Mouse (Mus musculus) forebrain, embryonic 10.5 days (tissue): Measurements from ENCODE around the gene Pmpca. TPM values are rescaled to one million over a fixed set of nuclear protein-coding genes. Genes with fewer than 3 reads are reported as not detected.

Experiments used
- DNase-seq: peaks from one replicate; pipeline ENCODE4 v3.0.0-alpha.2; 2017; ENCODE audit warnings: low spot score; ENCODE audit errors: extremely low spot score
- H3K27ac ChIP-seq: fragments of 300-500 bp; sonication (generic); 2 replicates; pipeline ENCODE4 v1.5.1; 2016; ENCODE audit warnings: mild to moderate bottlenecking
- H3K27me3 ChIP-seq: fragments of 300-500 bp; sonication (generic); 2 replicates; pipeline ENCODE4 v1.6.1; 2016; ENCODE audit warnings: mild to moderate bottlenecking; ENCODE audit not compliant: poor library complexity, severe bottlenecking
- H3K36me3 ChIP-seq: fragments of 300-500 bp; sonication (generic); replicated peaks from 2 replicates; pipeline ENCODE4 v1.6.1; 2016; ENCODE audit warnings: mild to moderate bottlenecking, moderate library complexity
- H3K4me1 ChIP-seq: fragments of 300-500 bp; sonication (generic); 2 replicates; pipeline ENCODE4 v1.6.1; 2016
- H3K4me3 ChIP-seq: fragments of 300-500 bp; sonication (generic); 2 replicates; pipeline ENCODE4 v1.5.1; 2016; ENCODE audit warnings: mild to moderate bottlenecking, moderate library complexity
- H3K9me3 ChIP-seq: fragments of 300-500 bp; sonication (generic); 2 replicates; pipeline ENCODE4 v1.6.1; 2016; ENCODE audit warnings: mild to moderate bottlenecking, moderate library complexity
- WGBS: fragments of 180-500 bp; shearing (Covaris S2); methylation state at CpG from one replicate; pipeline ENCODE4 v1.1.7; 2016; 5-methylcytosine and 5-hydroxymethylcytosine counted together
- polyA plus RNA-seq: library from polyadenylated mRNA; unstranded; fragments of >200 nt; fragmentation: Nextera tagmentation; extraction: Ambion mirVana; gene quantifications from 2 replicates; pipeline ENCODE4 v1.2.1, GENCODE M21; 2016

Gene Pmpca
- polyA plus RNA-seq, 1 experiment from 2014 or later = 151 TPM

GRCm38 (mm10) chr2:26410931-26411411 is 21.8 kb downstream of the Pmpca start:
- Histone ChIP-seq H3K4me1 (peaks cover 34% of the 10 kb centered on the region), H3K9me3 (no peaks in the 10 kb centered on the region), H3K4me3 (no peak overlapping the region), H3K36me3 (peaks cover 82% of the 10 kb centered on the region), H3K27me3 (no peaks in the 10 kb centered on the region), H3K27ac (no peak overlapping the region)
- WGBS = 90% methylated on average over 4 of the region's 5 CpGs
- no peak for DNase-seq

- Histone ChIP-seq H3K27ac (no peak overlapping the region), H3K4me3 (no peak overlapping the region), H3K9me3 (no peaks in the 10 kb centered on the region), H3K27me3 (no peaks in the 10 kb centered on the region), H3K36me3 (peaks cover 98% of the 10 kb centered on the region), H3K4me1 (no peaks in the 10 kb centered on the region)
- no peak for DNase-seq
Measured at GRCm38 (mm10) chr2:26417066-26417465, 27.9 kb downstream of the Pmpca start.

- no peaks in the 10 kb centered on the region for H3K4me1 ChIP-seq
- no peak overlapping the region for H3K4me3 ChIP-seq
- H3K27ac ChIP-seq = no peak overlapping the region
- peaks cover 98% of the 10 kb centered on the region for H3K36me3 ChIP-seq
- 93% methylated on average over 1 of the region's 1 CpGs for WGBS
- H3K9me3 ChIP-seq = no peaks in the 10 kb centered on the region
- DNase-seq = no peak
- H3K27me3 ChIP-seq = no peaks in the 10 kb centered on the region
Measured at GRCm38 (mm10) chr2:26418120-26418519, 29.0 kb downstream of the Pmpca start.

- no peaks in the 10 kb centered on the region for H3K27me3 ChIP-seq
- H3K9me3 ChIP-seq = no peaks in the 10 kb centered on the region
- DNase-seq = no peak
- H3K4me3 ChIP-seq = no peak overlapping the region
- H3K36me3 ChIP-seq = peaks cover 98% of the 10 kb centered on the region
- no peaks in the 10 kb centered on the region for H3K4me1 ChIP-seq
- 99% methylated on average over 2 of the region's 2 CpGs for WGBS
- no peak overlapping the region for H3K27ac ChIP-seq
Measured at GRCm38 (mm10) chr2:26421969-26422368, 32.8 kb downstream of the Pmpca start.

GRCm38 (mm10) chr2:26423086-26423485 is 33.9 kb downstream of the Pmpca start:
- no peak for DNase-seq
- Histone ChIP-seq H3K4me3 (no peak overlapping the region), H3K9me3 (no peaks in the 10 kb centered on the region), H3K27ac (no peak overlapping the region), H3K4me1 (no peaks in the 10 kb centered on the region), H3K27me3 (no peaks in the 10 kb centered on the region), H3K36me3 (peaks cover 98% of the 10 kb centered on the region)
- 89% methylated on average over 1 of the region's 1 CpGs for WGBS

- no peak for DNase-seq
- Histone ChIP-seq H3K27ac (no peak overlapping the region), H3K4me1 (no peaks in the 10 kb centered on the region), H3K27me3 (no peaks in the 10 kb centered on the region), H3K9me3 (no peaks in the 10 kb centered on the region), H3K36me3 (peaks cover 100% of the 10 kb centered on the region), H3K4me3 (no peak overlapping the region)
- 93% methylated on average over 2 of the region's 2 CpGs for WGBS
Measured at GRCm38 (mm10) chr2:26424541-26424940, 35.4 kb downstream of the Pmpca start.

- H3K4me1 ChIP-seq = no peaks in the 10 kb centered on the region
- no peaks in the 10 kb centered on the region for H3K27me3 ChIP-seq
- H3K27ac ChIP-seq = no peak overlapping the region
- no peaks in the 10 kb centered on the region for H3K9me3 ChIP-seq
- H3K4me3 ChIP-seq = no peak overlapping the region
- 91% methylated on average over 5 of the region's 5 CpGs for WGBS
- DNase-seq = no peak
- H3K36me3 ChIP-seq = peaks cover 100% of the 10 kb centered on the region
Measured at GRCm38 (mm10) chr2:26429851-26430250, 40.7 kb downstream of the Pmpca start.

- 91% methylated on average over 7 of the region's 7 CpGs for WGBS
- Histone ChIP-seq H3K4me1 (peaks cover 10% of the 10 kb centered on the region; the same call in 1 of the 2 replicates), H3K36me3 (peaks cover 93% of the 10 kb centered on the region)
Measured at GRCm38 (mm10) chr2:26434791-26435572, 45.8 kb downstream of the Pmpca start.

GRCm38 (mm10) chr2:26437221-26437620 is 48.1 kb downstream of the Pmpca start:
- DNase-seq = no peak
- Histone ChIP-seq H3K4me1 (peaks cover 10% of the 10 kb centered on the region; the same call in 1 of the 2 replicates), H3K36me3 (peaks cover 90% of the 10 kb centered on the region), H3K27me3 (no peaks in the 10 kb centered on the region), H3K27ac (no peak overlapping the region), H3K9me3 (no peaks in the 10 kb centered on the region), H3K4me3 (no peak overlapping the region)
- 84% methylated on average over 4 of the region's 4 CpGs for WGBS

More at GRCm38 (mm10) chr2:26434791-26435572, 45.8 kb downstream of the Pmpca start:
- H3K27me3 ChIP-seq = no peaks in the 10 kb centered on the region
- H3K9me3 ChIP-seq = no peaks in the 10 kb centered on the region
- no peak for DNase-seq
- H3K27ac ChIP-seq = no peak overlapping the region
- no peak overlapping the region for H3K4me3 ChIP-seq

GRCm38 (mm10) chr2:26438373-26438772 is 49.2 kb downstream of the Pmpca start:
- WGBS = 90% methylated on average over 7 of the region's 7 CpGs
- H3K4me3 ChIP-seq = no peak overlapping the region
- no peak overlapping the region for H3K27ac ChIP-seq
- H3K4me1 ChIP-seq = peaks cover 17% of the 10 kb centered on the region
- no peak for DNase-seq
- no peaks in the 10 kb centered on the region for H3K27me3 ChIP-seq
- H3K9me3 ChIP-seq = no peaks in the 10 kb centered on the region
- H3K36me3 ChIP-seq = peaks cover 79% of the 10 kb centered on the region

GRCm38 (mm10) chr2:26439671-26440070 is 50.5 kb downstream of the Pmpca start:
- Histone ChIP-seq H3K36me3 (peaks cover 66% of the 10 kb centered on the region), H3K4me1 (peaks cover 30% of the 10 kb centered on the region), H3K9me3 (no peaks in the 10 kb centered on the region), H3K27me3 (no peaks in the 10 kb centered on the region), H3K4me3 (no peak overlapping the region; the same call in 1 of the 2 replicates), H3K27ac (no peak overlapping the region)
- DNase-seq = no peak
- WGBS = 93% methylated on average over 6 of the region's 6 CpGs

GRCm38 (mm10) chr2:26441261-26441660 is 52.1 kb downstream of the Pmpca start:
- Histone ChIP-seq H3K9me3 (no peaks in the 10 kb centered on the region), H3K36me3 (peaks cover 50% of the 10 kb centered on the region), H3K27ac (no peak overlapping the region), H3K4me1 (peaks cover 35% of the 10 kb centered on the region), H3K4me3 (no peak overlapping the region), H3K27me3 (no peaks in the 10 kb centered on the region)
- DNase-seq = no peak
- 96% methylated on average over 4 of the region's 4 CpGs for WGBS

GRCm38 (mm10) chr2:26441688-26442087 is 52.5 kb downstream of the Pmpca start:
- H3K27ac ChIP-seq = no peak overlapping the region
- no peaks in the 10 kb centered on the region for H3K9me3 ChIP-seq
- DNase-seq = no peak
- H3K4me1 ChIP-seq = peaks cover 39% of the 10 kb centered on the region
- 84% methylated on average over 5 of the region's 5 CpGs for WGBS
- no peaks in the 10 kb centered on the region for H3K27me3 ChIP-seq
- H3K36me3 ChIP-seq = peaks cover 49% of the 10 kb centered on the region
- no peak overlapping the region for H3K4me3 ChIP-seq
